Mouse (Mus musculus) myocyte (in vitro differentiated cells): ENCODE results near the gene Pagr1b.

Source experiments
- E2F4 ChIP-seq: IDR thresholded peaks from one replicate; pipeline ENCODE4 v1.6.1; 2011; ENCODE audit warnings: mild to moderate bottlenecking, control low read depth, moderate library complexity; ENCODE audit not compliant: insufficient read depth
- MAX ChIP-seq: IDR thresholded peaks from one replicate; pipeline ENCODE4 v1.6.1; 2011; ENCODE audit warnings: low read depth, mild to moderate bottlenecking, control low read depth
- POLR2A ChIP-seq: IDR thresholded peaks from one replicate; pipeline ENCODE4 v1.6.1; 2011; ENCODE audit warnings: low read depth, mild to moderate bottlenecking, control low read depth, moderate library complexity; ENCODE audit not compliant: insufficient read length
- USF1 ChIP-seq: IDR thresholded peaks from one replicate; pipeline ENCODE4 v1.6.1; 2011; ENCODE audit warnings: low read depth, mild to moderate bottlenecking, control low read depth, moderate library complexity

DNA sequence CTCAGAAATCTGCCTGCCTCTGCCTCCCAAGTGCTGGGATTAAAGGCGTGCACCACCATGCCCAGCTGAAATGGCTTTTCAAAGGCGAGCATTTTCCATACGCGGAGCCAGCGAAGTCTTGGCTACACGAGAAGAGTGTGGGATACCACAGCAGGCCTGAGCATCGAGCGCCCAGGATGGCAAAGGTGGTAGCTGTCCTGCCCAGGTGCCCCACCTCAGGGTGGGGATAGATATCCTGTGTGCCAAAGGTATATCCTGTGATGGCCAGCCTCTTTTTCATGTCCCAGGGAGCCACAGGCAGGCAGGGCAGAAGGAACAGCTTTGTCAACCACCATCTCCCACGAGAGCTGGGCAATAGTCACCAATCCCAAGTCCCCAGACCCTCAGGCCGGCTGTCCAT is 3.4 kb downstream of the Pagr1b start:
- TF ChIP-seq POLR2A, result no peak
- TF ChIP-seq MAX, result no peak
- no peak for TF ChIP-seq E2F4
- TF ChIP-seq USF1, result no peak
